Mouse (Mus musculus): ENCODE measurements at regions not wholly inside any gene's neighbourhood (a gene's known extent, or its start where the extent isn't known, plus 50 kb on each side); places are given as distances from the start of the nearest gene placed in this dataset.

DNA sequence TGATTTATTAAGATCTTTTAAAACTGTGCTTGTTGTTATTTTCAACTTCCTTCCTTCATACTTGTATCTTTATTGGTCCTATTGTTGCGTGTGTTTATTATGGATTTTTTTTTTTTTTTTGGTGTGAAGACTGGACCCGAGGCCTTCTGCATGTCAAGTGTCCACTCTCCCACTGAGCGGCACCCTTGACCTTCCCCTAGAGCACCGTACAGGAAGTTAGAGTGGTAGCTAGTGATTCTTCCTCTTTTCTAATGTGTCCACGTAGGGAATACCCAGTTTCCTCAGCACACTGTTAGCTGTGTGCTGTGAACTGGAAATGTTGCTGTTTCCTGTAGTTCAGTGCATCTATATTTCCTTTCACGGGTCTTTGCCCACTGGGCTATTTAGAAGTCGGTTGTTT, 170.7 kb upstream of the Mast4 start:
- TF ChIP-seq CTCF (IDR thresholded peaks at IDR 0.05; ENCODE audit: insufficient read depth, low read length) (no peak), POLR2A (IDR thresholded peaks at IDR 0.05; ENCODE audit: borderline replicate concordance, extremely low read depth, low read depth, low read length) (no peak)

All from lung, adult 2 months (tissue).